Mouse (Mus musculus): Measurements from ENCODE around the gene Ttc41.

DNA sequence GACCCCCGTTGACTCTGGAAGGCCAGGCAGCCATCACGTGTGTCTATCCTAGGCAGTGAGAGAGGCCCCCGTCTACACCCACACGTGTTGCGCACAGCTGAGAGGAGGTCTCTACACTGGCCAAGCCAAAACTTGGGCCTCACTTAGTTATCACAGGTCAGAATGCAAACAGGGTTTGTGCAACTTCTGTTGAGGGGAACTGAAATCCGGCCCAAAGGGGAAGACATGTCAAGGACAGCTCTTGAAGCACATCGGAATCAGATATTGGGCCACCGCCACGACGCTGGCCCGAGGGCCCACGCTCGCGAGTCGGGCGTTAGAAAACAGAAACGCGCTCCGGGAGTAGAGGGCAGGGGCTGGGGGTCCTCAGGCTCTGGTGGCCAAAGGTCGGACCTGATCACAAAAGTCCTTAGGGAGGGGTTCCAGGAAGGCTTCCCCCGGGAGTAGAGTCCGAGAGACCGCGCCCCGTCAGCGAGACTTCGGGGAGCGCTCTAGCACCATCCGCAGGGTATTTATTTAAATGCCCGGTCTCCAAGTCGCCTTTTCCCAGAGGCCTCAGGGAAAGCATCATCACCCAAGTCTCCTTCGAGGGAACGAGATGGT, 921 bp upstream of the Ttc41 start:
- TF ChIP-seq CTCF (IDR thresholded peaks at IDR 0.05) (no peak), EP300 (IDR thresholded peaks at IDR 0.05) (0 out of 2 replicates have a peak, but pooled peaks have one; percentile 14)

Measured in lung, postnatal 0 days (tissue).